Mouse (Mus musculus) bone marrow, adult 2 months (tissue): ENCODE results near the gene Smarcd3. TPM values are rescaled to one million over a fixed set of nuclear protein-coding genes. Genes with fewer than 3 reads are reported as not detected.

Source experiments
- H3K27ac ChIP-seq: fragments of 200-500 bp; 2 replicates; pipeline ENCODE4 v1.5.1; 2012; ENCODE audit warnings: low read depth, mild to moderate bottlenecking, control low read depth, inconsistent platforms, low read length; ENCODE audit not compliant: control insufficient read depth, poor library complexity, insufficient read depth
- H3K4me1 ChIP-seq: fragments of 200-500 bp; 2 replicates; pipeline ENCODE4 v1.6.1; 2011; ENCODE audit warnings: low read length; ENCODE audit not compliant: control insufficient read depth, insufficient read depth
- H3K4me3 ChIP-seq: fragments of 200-500 bp; replicated peaks from 2 replicates; pipeline ENCODE3; 2011; ENCODE audit warnings: mild to moderate bottlenecking, low read depth, low read length, control low read depth; ENCODE audit not compliant: control insufficient read depth
- CTCF ChIP-seq: fragments of 200-500 bp; IDR thresholded peaks from 2 replicates; pipeline ENCODE4 v1.5.1; 2011; ENCODE audit warnings: low read length, control low read depth; ENCODE audit not compliant: control insufficient read depth, insufficient read depth
- POLR2A ChIP-seq: fragments of 200-500 bp; IDR thresholded peaks from 2 replicates; pipeline ENCODE4 v1.6.1; 2011; ENCODE audit warnings: low read depth, mild to moderate bottlenecking, control low read depth, low read length, borderline replicate concordance; ENCODE audit not compliant: control insufficient read depth
- WGBS: fragments of 180-500 bp; shearing (Covaris S2); methylation state at CpG from one replicate; pipeline ENCODE4 v1.1.7; 2018; 5-methylcytosine and 5-hydroxymethylcytosine counted together
- polyA plus RNA-seq: library from polyadenylated mRNA; stranded (reverse); fragments of >200 nt; gene quantifications from 2 replicates; pipeline ENCODE4 v1.2.4, GENCODE M21; 2011; ENCODE audit warnings: low replicate concordance; ENCODE audit not compliant: missing spikeins, insufficient read depth, insufficient read length

Smarcd3 gene
- polyA plus RNA-seq, 1 experiment: 6.1 TPM

GRCm38 (mm10) chr5:24651356-24651755, 27.1 kb upstream of the Smarcd3 start:
- no peak for TF ChIP-seq POLR2A
- TF ChIP-seq CTCF: no peak
- Histone ChIP-seq H3K4me1 (no peaks in the 10 kb centered on the region), H3K27ac (no peak overlapping the region), H3K4me3 (no peak overlapping the region)
- WGBS: 85% methylated on average over 6 of the region's 6 CpGs

GRCm38 (mm10) chr5:24649701-24650100, 25.5 kb upstream of the Smarcd3 start:
- 68% methylated on average over 7 of the region's 7 CpGs for WGBS

GRCm38 (mm10) chr5:24649231-24649630, 25.0 kb upstream of the Smarcd3 start:
- WGBS: 57% methylated on average over 4 of the region's 4 CpGs
- Histone ChIP-seq H3K4me1 (no peaks in the 10 kb centered on the region), H3K4me3 (no peak overlapping the region), H3K27ac (no peak overlapping the region)
- TF ChIP-seq CTCF (no peak), POLR2A (no peak)

More at GRCm38 (mm10) chr5:24649701-24650100, 25.5 kb upstream of the Smarcd3 start:
- no peak for TF ChIP-seq CTCF
- no peak for TF ChIP-seq POLR2A
- H3K27ac ChIP-seq: no peak overlapping the region
- no peak overlapping the region for H3K4me3 ChIP-seq
- no peaks in the 10 kb centered on the region for H3K4me1 ChIP-seq

GRCm38 (mm10) chr5:24645454-24645853, 21.2 kb upstream of the Smarcd3 start:
- Histone ChIP-seq H3K4me3 (no peak overlapping the region), H3K4me1 (no peaks in the 10 kb centered on the region), H3K27ac (no peak overlapping the region)
- 79% methylated on average over 1 of the region's 1 CpGs for WGBS
- TF ChIP-seq CTCF (no peak), POLR2A (no peak)

GRCm38 (mm10) chr5:24639081-24639480, 14.9 kb upstream of the Smarcd3 start:
- Histone ChIP-seq H3K4me1 (no peaks in the 10 kb centered on the region), H3K27ac (no peak overlapping the region), H3K4me3 (no peak overlapping the region)
- TF ChIP-seq POLR2A (no peak), CTCF (no peak)
- 83% methylated on average over 6 of the region's 6 CpGs for WGBS

GRCm38 (mm10) chr5:24638131-24638530, 13.9 kb upstream of the Smarcd3 start:
- 44% methylated on average over 6 of the region's 6 CpGs for WGBS
- Histone ChIP-seq H3K27ac (no peak overlapping the region), H3K4me3 (no peak overlapping the region), H3K4me1 (no peaks in the 10 kb centered on the region)
- TF ChIP-seq POLR2A (no peak), CTCF (no peak)

GRCm38 (mm10) chr5:24636987-24637386, 12.8 kb upstream of the Smarcd3 start:
- TF ChIP-seq POLR2A (no peak), CTCF (no peak)
- Histone ChIP-seq H3K27ac (no peak overlapping the region), H3K4me1 (no peaks in the 10 kb centered on the region), H3K4me3 (no peak overlapping the region)
- 82% methylated on average over 4 of the region's 4 CpGs for WGBS

GRCm38 (mm10) chr5:24635526-24636141, 11.4 kb upstream of the Smarcd3 start:
- no peak overlapping the region for H3K27ac ChIP-seq
- H3K4me3 ChIP-seq: no peak overlapping the region
- no peak for TF ChIP-seq CTCF
- TF ChIP-seq POLR2A: no peak
- 73% methylated on average over 6 of the region's 6 CpGs for WGBS
- H3K4me1 ChIP-seq: no peaks in the 10 kb centered on the region

- WGBS: 53% methylated on average over 1 of the region's 1 CpGs
- Histone ChIP-seq H3K4me1 (no peaks in the 10 kb centered on the region), H3K27ac (no peak overlapping the region), H3K4me3 (no peak overlapping the region)
- no peak for TF ChIP-seq POLR2A
- TF ChIP-seq CTCF: no peak
Measured at GRCm38 (mm10) chr5:24635093-24635492, 10.9 kb upstream of the Smarcd3 start.
